Mouse (Mus musculus) right cerebral cortex, postnatal 36 days (tissue): ENCODE data around the gene Srpr.

Source experiments
- DNase-seq, 2 experiments: peaks; one replicate each; pipeline ENCODE4 v3.0.0; 2022; ENCODE audit warnings: low spot score in 2 of 2, mixed read lengths in 1 of 2

The Srpr gene

DNA sequence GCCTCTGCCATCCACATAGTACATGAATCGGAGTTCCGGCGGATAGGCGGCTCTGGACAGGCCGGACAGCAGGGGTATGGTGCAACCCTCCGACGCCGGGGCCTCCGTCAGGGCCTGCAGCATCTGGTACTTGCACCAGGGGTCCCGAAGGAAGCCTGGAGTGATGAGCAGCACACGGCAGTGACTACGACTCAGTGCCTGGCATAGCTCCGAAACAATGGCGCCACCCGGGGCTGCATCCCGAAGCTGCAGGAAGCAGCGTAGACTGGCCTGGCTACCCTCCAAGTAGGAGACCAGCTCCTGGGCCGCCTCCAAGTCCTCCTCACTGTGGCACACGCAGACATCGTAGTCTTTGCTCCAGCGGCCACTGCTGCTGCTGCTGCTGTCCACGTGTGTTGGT, 11.3 kb upstream of the Srpr start:
- DNase-seq: peak in 1 of 2 experiments; percentile 28

DNA sequence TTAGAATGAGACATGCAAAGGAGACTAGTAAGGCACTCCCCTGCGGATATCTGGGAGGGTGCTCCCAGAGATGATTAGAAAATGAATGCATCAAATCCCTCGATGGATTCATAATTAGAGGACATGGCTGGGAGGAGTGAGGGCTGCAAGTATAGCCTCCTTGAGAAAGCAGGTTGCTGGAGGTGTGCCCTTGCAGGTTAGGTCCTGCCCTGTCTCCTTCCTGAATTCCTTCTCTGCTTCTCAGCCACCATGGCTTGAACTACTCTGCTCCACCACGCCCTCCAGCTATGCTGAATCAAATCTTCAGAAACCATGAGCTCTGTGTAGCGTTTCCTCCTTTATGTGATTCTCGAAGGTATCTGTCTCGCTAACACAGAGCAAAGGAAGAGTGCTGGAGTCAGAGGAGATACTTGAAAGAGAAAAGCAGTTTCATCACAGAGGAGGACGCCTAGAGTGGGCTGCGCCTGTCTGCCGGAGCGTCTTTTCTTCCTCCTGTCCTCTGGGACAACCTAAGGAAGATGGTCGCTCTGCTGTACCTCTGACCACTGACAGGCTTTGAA, 6.9 kb upstream of the Srpr start:
- DNase-seq: no peak

DNA sequence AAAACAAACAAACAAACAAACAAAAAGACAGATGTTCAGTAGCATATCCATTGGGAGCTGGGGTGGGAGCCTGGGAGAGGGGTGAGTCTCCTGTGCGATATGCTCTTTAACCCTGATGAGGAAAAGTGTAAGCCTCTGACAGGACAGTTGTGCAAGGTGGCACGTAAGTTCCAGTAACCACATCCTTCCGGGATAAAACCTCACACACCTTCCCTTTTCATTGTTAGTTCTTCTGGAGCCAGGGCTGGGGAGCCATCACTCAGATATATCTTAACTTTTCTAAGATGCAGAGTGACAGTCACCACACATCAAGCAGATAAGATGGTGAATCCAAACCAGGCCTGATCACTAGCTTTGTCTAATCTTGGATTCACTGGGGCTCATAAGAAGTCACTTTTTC, 5.9 kb upstream of the Srpr start:
- DNase-seq: no peak

DNA sequence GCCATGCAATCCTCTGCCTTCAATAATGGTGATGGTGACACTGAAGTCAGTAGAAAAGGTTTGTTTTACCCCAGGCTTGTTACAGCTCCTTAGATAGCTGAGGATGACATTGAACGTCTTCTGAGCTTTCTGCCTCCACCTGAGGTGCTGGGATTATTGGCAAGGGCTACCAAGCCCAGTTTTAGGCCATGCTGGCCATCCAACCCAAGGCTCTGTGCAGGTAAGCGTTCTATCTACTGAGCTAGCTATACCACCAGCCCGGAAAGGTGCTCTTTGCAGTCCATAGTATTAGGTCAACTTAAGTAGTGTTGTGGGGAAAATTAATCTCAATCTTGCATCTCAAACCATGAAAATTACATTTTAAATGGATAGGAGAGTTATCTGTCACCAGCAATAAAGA, 2.4 kb upstream of the Srpr start:
- DNase-seq: no peak

DNA sequence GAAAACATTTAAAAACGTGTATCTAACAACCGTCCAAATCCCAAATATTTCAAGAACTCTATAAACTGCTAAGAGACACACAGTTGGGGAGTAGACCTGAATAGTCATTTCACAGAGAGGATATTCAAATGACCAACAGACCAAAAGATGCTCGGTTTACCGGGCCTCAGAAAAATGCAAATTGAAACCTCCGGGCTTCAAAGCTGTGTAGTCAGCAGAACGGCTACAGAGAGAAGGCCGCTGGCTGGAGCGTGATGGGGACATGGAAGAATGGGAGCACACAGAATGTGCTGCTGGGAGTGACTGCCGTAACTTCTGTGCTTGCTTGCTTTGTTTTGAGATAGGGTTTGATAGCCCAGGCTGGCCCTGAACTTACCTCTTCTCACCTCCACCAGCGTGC, 1.6 kb upstream of the Srpr start:
- DNase-seq: no peak

DNA sequence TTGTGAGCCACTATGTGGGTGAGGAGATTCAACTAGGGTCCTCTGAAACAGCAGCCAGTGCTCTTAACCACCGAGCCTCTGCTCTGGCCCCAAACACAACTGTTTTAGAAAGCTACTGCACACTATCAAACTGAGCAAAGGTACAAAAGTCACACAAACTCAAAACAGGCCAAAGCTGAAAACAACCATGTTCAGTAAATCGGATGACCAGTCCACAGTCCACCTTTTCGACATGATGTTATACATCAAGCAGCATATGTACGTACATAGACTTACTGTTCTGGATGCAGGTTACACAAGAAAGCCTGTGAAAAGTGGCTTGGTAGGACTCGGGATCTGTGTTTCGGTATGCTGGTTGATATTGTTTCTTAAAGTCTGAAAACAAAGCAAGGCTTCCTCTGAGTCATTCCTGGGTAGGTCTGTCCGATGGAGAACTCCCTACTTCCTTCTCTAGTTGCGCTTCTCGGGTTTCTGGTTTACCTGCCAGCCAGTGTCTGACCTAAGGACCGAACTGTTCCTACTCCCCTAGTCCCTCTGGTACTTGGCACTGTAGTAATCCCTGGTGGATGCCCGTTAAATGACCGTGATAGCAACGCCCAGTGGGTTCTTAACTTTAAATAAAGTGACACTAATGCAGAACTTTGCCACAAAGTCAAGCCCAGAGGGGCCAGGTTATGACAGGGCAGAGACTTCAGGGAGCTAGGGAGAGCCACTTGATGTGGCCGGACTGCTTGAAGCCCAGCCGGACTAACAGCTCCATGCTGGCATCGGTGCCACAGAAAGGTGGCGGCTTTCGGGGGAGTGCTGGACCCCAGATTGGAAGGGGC, 817 bp upstream of the Srpr start:
- DNase-seq: no peak

DNA sequence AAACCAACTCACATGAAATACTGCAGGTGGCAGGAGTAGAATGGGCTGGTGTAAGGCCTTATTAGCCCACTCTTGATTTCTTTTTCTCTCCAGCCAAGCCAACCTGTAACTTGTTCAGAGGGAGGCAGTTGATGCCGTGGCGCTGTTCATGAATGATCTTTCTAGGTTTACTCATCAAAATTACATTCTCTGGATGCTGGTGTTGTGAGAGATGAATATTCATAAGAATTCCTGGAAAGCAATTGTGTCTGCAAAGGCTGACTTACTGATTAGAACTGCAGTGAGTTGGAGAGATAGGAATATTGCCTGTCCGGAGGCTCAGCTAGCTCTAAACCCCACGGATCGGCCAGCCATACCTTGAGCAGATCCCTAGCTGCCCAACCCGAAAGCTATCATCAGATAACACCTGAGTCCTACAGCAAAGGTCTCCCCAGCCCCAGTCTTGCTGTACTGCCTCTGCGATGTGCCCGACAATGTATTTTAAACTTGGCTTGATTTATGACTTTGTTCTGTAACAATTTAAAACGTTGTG, 620 bp downstream of the Srpr start:
- no peak for DNase-seq

DNA sequence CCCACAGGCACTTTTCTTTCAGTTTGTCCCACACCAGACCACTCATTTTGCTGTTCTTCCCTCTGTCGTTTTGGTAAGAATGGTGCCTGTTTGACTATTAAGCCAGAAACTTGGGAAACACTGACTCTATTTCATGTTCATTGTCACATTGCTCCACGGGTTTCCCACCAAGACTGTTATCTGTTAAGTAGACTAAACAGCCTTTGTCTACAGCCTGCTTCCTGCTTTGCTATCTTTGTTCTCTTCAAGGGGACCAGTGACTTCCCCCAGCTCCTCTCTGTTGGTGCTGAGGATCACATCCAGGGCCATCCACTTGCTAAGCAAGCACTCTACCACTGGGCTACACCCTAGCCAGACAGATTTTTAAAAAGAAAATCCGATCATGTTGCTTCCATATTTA, 3.6 kb downstream of the Srpr start:
- no peak for DNase-seq

- DNase-seq: no peak
Observed at GRCm38 (mm10) chr9:35204421-35204820, 4.4 kb downstream of the Srpr start.

GRCm38 (mm10) chr9:35210542-35211474, 10.8 kb downstream of the Srpr start, which contains the start of gene Foxred1:
Foxred1 (minus strand) TSS chr9:35211055.
- peak; percentile 99 for DNase-seq

DNA sequence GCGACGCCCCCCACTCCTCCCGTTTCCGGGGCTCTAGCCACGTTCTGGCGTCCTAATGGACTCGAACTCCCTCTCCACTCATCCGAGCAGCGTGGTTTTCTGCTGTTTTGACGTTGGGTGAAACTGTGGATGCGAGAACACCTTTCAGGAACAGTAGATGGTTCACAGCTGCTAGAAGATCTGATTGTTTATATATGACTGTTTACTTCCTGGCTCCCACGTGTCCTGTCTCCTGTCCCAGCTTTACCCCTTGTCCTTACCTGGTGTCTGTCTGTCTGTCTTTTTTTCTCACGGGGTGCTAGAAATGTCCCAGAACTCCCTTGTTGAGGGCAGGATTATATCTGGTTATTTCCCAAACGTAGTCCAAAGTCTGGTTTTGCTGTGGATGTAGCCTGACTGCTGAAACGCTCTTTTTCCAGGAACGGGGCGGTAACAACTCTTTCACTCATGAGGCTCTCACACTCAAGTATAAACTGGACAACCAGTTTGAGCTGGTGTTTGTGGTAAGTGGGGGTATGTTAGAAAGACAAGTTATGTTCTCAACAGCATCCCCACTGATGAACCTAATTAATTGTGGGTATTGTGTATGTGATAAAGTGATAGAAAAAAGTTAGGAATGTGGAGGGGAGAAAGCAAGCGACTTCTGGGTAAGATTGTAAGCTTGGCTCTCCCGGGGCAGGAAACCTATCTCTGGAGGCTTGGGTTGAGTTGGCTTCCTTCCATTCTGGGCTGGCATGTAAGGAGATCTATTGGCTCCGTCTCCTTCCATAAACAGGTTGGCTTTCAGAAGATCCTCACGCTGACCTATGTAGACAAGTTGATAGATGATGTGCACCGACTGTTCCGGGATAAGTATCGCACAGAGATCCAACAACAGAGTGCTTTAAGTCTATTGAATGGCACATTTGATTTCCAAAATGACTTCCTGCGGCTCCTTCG, 11.9 kb downstream of the Srpr start:
- DNase-seq: no peak

GRCm38 (mm10) chr9:35217963-35218362, 18.0 kb downstream of the Srpr start:
- DNase-seq: no peak

DNA sequence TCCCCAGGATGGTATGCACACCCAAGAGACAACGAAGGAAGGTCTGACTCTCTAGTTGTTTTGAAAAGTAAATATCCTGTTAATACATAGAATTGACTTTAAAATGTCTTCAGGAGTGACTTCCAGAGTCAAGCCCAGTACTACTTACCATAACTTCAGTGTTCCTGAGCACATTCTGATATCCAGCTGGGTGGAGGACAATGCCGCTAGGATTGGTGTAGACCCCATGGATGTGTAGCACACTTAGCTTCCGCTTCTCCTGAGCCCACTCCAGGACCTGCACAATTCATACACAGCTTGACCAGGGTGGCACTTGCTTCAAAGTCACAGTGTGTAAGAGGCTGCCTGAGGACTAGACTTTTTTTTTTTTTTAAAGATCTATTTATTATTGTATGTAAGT, 23.5 kb downstream of the Srpr start:
- no peak for DNase-seq

DNA sequence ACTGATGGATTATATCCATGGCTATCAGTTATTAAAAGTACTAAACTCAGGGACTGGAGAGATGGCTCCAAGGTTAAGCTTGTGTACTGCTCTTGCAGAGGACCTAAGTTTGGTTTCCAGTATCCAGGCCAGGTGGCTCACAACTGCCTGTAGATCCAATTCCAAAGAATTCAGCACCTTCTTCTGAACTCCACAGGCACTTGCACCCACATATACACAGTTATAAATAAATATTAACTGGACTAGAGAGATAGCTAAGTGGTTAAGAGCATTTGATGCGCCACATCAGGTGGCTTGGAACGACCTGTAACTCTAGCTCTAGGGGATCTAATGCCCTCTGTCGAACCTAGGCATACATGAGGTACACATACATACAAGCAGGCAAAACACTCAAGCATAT, 28.7 kb downstream of the Srpr start:
- DNase-seq: no peak

GRCm38 (mm10) chr9:35235996-35236395, 36.0 kb downstream of the Srpr start:
- no peak for DNase-seq

DNA sequence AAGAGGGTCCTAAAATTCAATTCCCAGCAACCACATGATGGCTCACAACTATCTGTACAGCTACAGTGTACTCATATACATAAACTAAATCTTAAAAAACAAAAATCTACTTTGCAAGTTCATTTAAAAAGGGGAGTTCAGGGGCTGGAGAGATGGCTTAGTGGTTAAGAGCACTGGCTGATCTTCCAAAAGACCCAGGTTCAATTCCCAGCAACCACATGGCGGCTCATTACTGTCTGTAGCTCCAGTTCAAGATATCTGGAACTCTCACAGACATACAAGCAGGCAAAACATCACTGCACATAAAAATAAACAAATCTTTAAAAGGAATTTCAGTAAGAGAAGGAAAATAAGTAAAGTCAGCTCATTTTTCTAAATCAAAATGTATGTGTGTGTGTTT, 38.4 kb downstream of the Srpr start:
- DNase-seq: no peak

GRCm38 (mm10) chr9:35238915-35239571, 39.1 kb downstream of the Srpr start:
- DNase-seq: no peak

- no peak for DNase-seq
Observed at GRCm38 (mm10) chr9:35239734-35240133, 39.8 kb downstream of the Srpr start.

- no peak for DNase-seq
Observed at GRCm38 (mm10) chr9:35247405-35247804, 47.4 kb downstream of the Srpr start.

GRCm38 (mm10) chr9:35249476-35249875, 49.5 kb downstream of the Srpr start:
- DNase-seq: no peak

GRCm38 (mm10) chr9:35257365-35257764, 57.4 kb downstream of the Srpr start:
- no peak for DNase-seq
